Mouse (Mus musculus) spleen, postnatal 10 days (tissue): ENCODE measurements at regions not wholly inside any gene's neighbourhood (a gene's known extent, or its start where the extent isn't known, plus 50 kb on each side); places are given as distances from the start of the nearest gene placed in this dataset.

Experiments used
- DNase-seq, 2 experiments: peaks; one replicate each; pipeline ENCODE4 v3.0.0; 2021 to 2022; ENCODE audit warnings: low spot score in 2 of 2

- DNase-seq: no peak
Measured at GRCm38 (mm10) chr5:125843259-125843658, 311.7 kb downstream of the Tmem132b start.

GRCm38 (mm10) chr5:125849722-125850121, 318.1 kb downstream of the Tmem132b start:
- no peak for DNase-seq

GRCm38 (mm10) chr5:125876296-125876695, 344.7 kb downstream of the Tmem132b start:
- no peak for DNase-seq

- no peak for DNase-seq
Measured at GRCm38 (mm10) chr5:125888840-125889239, 357.3 kb downstream of the Tmem132b start.

GRCm38 (mm10) chr5:125893864-125894263, 362.3 kb downstream of the Tmem132b start:
- DNase-seq: no peak

- no peak for DNase-seq
Measured at GRCm38 (mm10) chr5:125902038-125902437, 370.5 kb downstream of the Tmem132b start.

- no peak for DNase-seq
Measured at GRCm38 (mm10) chr5:125904426-125904825, 372.9 kb downstream of the Tmem132b start.

GRCm38 (mm10) chr5:125907332-125907731, 375.8 kb downstream of the Tmem132b start:
- no peak for DNase-seq

- DNase-seq: no peak
Measured at GRCm38 (mm10) chr5:125907909-125908308, 376.3 kb downstream of the Tmem132b start.

GRCm38 (mm10) chr5:125915857-125916256, 384.3 kb downstream of the Tmem132b start:
- no peak for DNase-seq

- no peak for DNase-seq
Measured at GRCm38 (mm10) chr5:125920965-125921364, 389.4 kb downstream of the Tmem132b start.

GRCm38 (mm10) chr5:125925856-125926497, 394.4 kb downstream of the Tmem132b start:
- DNase-seq: no peak

GRCm38 (mm10) chr5:125931502-125931901, 399.9 kb downstream of the Tmem132b start:
- DNase-seq: no peak

- DNase-seq: no peak
Measured at GRCm38 (mm10) chr5:125939416-125939815, 407.8 kb downstream of the Tmem132b start.

- no peak for DNase-seq
Measured at GRCm38 (mm10) chr5:125946729-125947128, 415.2 kb downstream of the Tmem132b start.

GRCm38 (mm10) chr5:125951641-125952040, 420.1 kb downstream of the Tmem132b start:
- no peak for DNase-seq

- DNase-seq: peak in 1 of 2 experiments; percentile 13
Measured at GRCm38 (mm10) chr5:125964039-125964438, 432.5 kb downstream of the Tmem132b start.

GRCm38 (mm10) chr5:125968151-125968550, 436.6 kb downstream of the Tmem132b start:
- no peak for DNase-seq

- DNase-seq: no peak
Measured at GRCm38 (mm10) chr5:125974035-125974434, 442.5 kb downstream of the Tmem132b start.

- no peak for DNase-seq
Measured at GRCm38 (mm10) chr5:125979801-125980200, 448.2 kb downstream of the Tmem132b start.

- no peak for DNase-seq
Measured at GRCm38 (mm10) chr5:125985356-125985755, 453.8 kb downstream of the Tmem132b start.

- no peak for DNase-seq
Measured at GRCm38 (mm10) chr5:125997173-125997572, 465.6 kb downstream of the Tmem132b start.

GRCm38 (mm10) chr5:126007871-126008270, 476.3 kb downstream of the Tmem132b start:
- DNase-seq: no peak

- DNase-seq: no peak
Measured at GRCm38 (mm10) chr5:126008321-126008720, 476.7 kb downstream of the Tmem132b start.
